Mouse (Mus musculus) cerebellum, adult 2 months (tissue): ENCODE measurements around the gene Abcg1. TPM values are rescaled to one million over a fixed set of nuclear protein-coding genes. Genes with fewer than 3 reads are reported as not detected.

ENCODE experiments used
- DNase-seq, 2 experiments: peaks; one replicate each; pipeline ENCODE4 v3.0.0; 2021
- H3K27ac ChIP-seq: fragments of 200-500 bp; 2 replicates; pipeline ENCODE4 v1.5.1; 2012; ENCODE audit warnings: low read length, control low read depth, inconsistent platforms; ENCODE audit not compliant: insufficient read depth
- H3K27me3 ChIP-seq: fragments of 200-500 bp; 2 replicates; pipeline ENCODE4 v1.6.1; 2012; ENCODE audit warnings: inconsistent platforms, mild to moderate bottlenecking, low read length, moderate library complexity; ENCODE audit not compliant: control insufficient read depth, insufficient read depth
- H3K4me1 ChIP-seq: fragments of 200-500 bp; 2 replicates; pipeline ENCODE4 v1.6.1; 2011; ENCODE audit warnings: low read length; ENCODE audit not compliant: control insufficient read depth, insufficient read depth
- H3K4me3 ChIP-seq: fragments of 200-500 bp; replicated peaks from 2 replicates; pipeline ENCODE3; 2011; ENCODE audit warnings: mild to moderate bottlenecking, low read depth, low read length, control low read depth; ENCODE audit not compliant: insufficient read depth
- CTCF ChIP-seq: fragments of 200-500 bp; IDR thresholded peaks from 2 replicates; pipeline ENCODE4 v1.5.1; 2011; ENCODE audit warnings: low read depth, mild to moderate bottlenecking, control low read depth, low read length, moderate library complexity, borderline replicate concordance; ENCODE audit not compliant: insufficient read depth
- POLR2A ChIP-seq: fragments of 200-500 bp; IDR thresholded peaks from 2 replicates; pipeline ENCODE4 v1.6.1; 2011; ENCODE audit warnings: low read length, control low read depth, borderline replicate concordance; ENCODE audit not compliant: insufficient read depth
- WGBS: fragments of 180-500 bp; shearing (Covaris S2); methylation state at CpG from one replicate; pipeline ENCODE4 v1.1.7; 2018; 5-methylcytosine and 5-hydroxymethylcytosine counted together
- polyA plus RNA-seq: library from polyadenylated mRNA; depleted of rRNA; stranded (reverse); fragments of >200 nt; gene quantifications from 2 replicates; pipeline ENCODE4 v1.2.3, GENCODE M21; 2012

Abcg1 gene
- polyA plus RNA-seq, 1 experiment, result 41.4 TPM

- Histone ChIP-seq H3K27me3 (no peaks in the 10 kb centered on the region), H3K4me3 (no peak overlapping the region), H3K27ac (no peak overlapping the region), H3K4me1 (peaks cover 45% of the 10 kb centered on the region)
- no peak for DNase-seq
- WGBS, result 52% methylated on average over 3 of the region's 3 CpGs
- TF ChIP-seq CTCF (no peak), POLR2A (no peak)
Observed at GRCm38 (mm10) chr17:31074666-31075065, 17.2 kb downstream of the Abcg1 start.

GRCm38 (mm10) chr17:31075471-31075870 lies 18.0 kb downstream of the Abcg1 start:
- Histone ChIP-seq H3K4me1 (peaks cover 43% of the 10 kb centered on the region), H3K27me3 (no peaks in the 10 kb centered on the region), H3K27ac (no peak overlapping the region), H3K4me3 (no peak overlapping the region)
- WGBS, result 57% methylated on average over 5 of the region's 5 CpGs
- TF ChIP-seq CTCF, result no peak
- TF ChIP-seq POLR2A, result no peak
- no peak for DNase-seq

- Histone ChIP-seq H3K4me3 (no peak overlapping the region), H3K27ac (no peak overlapping the region), H3K4me1 (peaks cover 28% of the 10 kb centered on the region), H3K27me3 (no peaks in the 10 kb centered on the region)
- no peak for TF ChIP-seq POLR2A
- TF ChIP-seq CTCF, result no peak
- no peak for DNase-seq
- 73% methylated on average over 5 of the region's 5 CpGs for WGBS
Observed at GRCm38 (mm10) chr17:31077561-31077960, 20.1 kb downstream of the Abcg1 start.

- H3K27ac ChIP-seq, result no peak overlapping the region
- no peak overlapping the region for H3K4me3 ChIP-seq
- peaks cover 25% of the 10 kb centered on the region for H3K4me1 ChIP-seq
- 81% methylated on average over 11 of the region's 11 CpGs for WGBS
- TF ChIP-seq POLR2A (no peak), CTCF (no peak)
- DNase-seq, result no peak
- H3K27me3 ChIP-seq, result no peaks in the 10 kb centered on the region
Observed at GRCm38 (mm10) chr17:31078581-31078980, 21.1 kb downstream of the Abcg1 start.

GRCm38 (mm10) chr17:31079078-31079840 lies 21.8 kb downstream of the Abcg1 start:
- 51% methylated on average over 12 of the region's 12 CpGs for WGBS
- Histone ChIP-seq H3K27me3 (no peaks in the 10 kb centered on the region), H3K27ac (no peak overlapping the region), H3K4me1 (peaks cover 25% of the 10 kb centered on the region), H3K4me3 (no peak overlapping the region)
- DNase-seq, result no peak
- TF ChIP-seq POLR2A (no peak), CTCF (no peak)

- Histone ChIP-seq H3K27ac (no peak overlapping the region), H3K4me3 (no peak overlapping the region), H3K27me3 (no peaks in the 10 kb centered on the region), H3K4me1 (peaks cover 40% of the 10 kb centered on the region)
- no peak for TF ChIP-seq CTCF
- no peak for DNase-seq
- 92% methylated on average over 4 of the region's 4 CpGs for WGBS
Observed at GRCm38 (mm10) chr17:31082296-31083078, 25.0 kb downstream of the Abcg1 start.

- Histone ChIP-seq H3K27me3 (no peaks in the 10 kb centered on the region), H3K4me1 (peaks cover 50% of the 10 kb centered on the region), H3K27ac (no peak overlapping the region), H3K4me3 (no peak overlapping the region)
- WGBS, result 61% methylated on average over 3 of the region's 3 CpGs
- DNase-seq, result no peak
- TF ChIP-seq POLR2A, result no peak
- TF ChIP-seq CTCF, result no peak
Observed at GRCm38 (mm10) chr17:31085519-31085918, 28.0 kb downstream of the Abcg1 start.

GRCm38 (mm10) chr17:31086196-31086595 lies 28.7 kb downstream of the Abcg1 start:
- H3K4me3 ChIP-seq, result no peak overlapping the region
- TF ChIP-seq POLR2A (no peak), CTCF (no peak)
- peaks cover 57% of the 10 kb centered on the region for H3K4me1 ChIP-seq
- no peak overlapping the region for H3K27ac ChIP-seq
- DNase-seq, result peak; percentile 56 to 72
- 7% methylated on average over 7 of the region's 7 CpGs for WGBS
- no peaks in the 10 kb centered on the region for H3K27me3 ChIP-seq
